Mouse (Mus musculus) stomach, embryonic 15.5 days (tissue): ENCODE data around the gene 1700016D06Rik. TPM values are rescaled to one million over a fixed set of nuclear protein-coding genes. Genes with fewer than 3 reads are reported as not detected.

ENCODE experiments used
- microRNA-seq: library from miRNA; unstranded; fragments of <30 nt; microRNA quantifications from one replicate; pipeline ENCODE4, GENCODE M21; 2016
- polyA plus RNA-seq: library from polyadenylated mRNA; unstranded; fragments of >200 nt; fragmentation: Nextera tagmentation; extraction: Ambion mirVana; gene quantifications from 2 replicates; pipeline ENCODE4 v1.2.1, GENCODE M21; 2015

1700016D06Rik gene
- polyA plus RNA-seq, 1 experiment from 2014 or later, result not detected

Small RNA genes lying within 50 kb of the gene (microRNA-seq; reads per million reads assigned to microRNA genes)
- 0.97 reads per million for gene Mir7238

Other genes starting within 250 kb of the 1700016D06Rik start
- gene Rab20, start 222.4 kb downstream of the 1700016D06Rik start, polyA plus RNA-seq, result 8.7 and 9.3 TPM in 2 replicates
- gene Naxd, start 203.6 kb downstream of the 1700016D06Rik start, polyA plus RNA-seq, result 105 and 110 TPM in 2 replicates
- 27.4 and 29.2 TPM in 2 replicates for gene Cars2, start 150.3 kb downstream of the 1700016D06Rik start, polyA plus RNA-seq
- 38.4 and 40.3 TPM in 2 replicates for gene Ing1, start 145.5 kb downstream of the 1700016D06Rik start, polyA plus RNA-seq
- 79.2 and 80.2 TPM in 2 replicates for gene Ankrd10, start 65.3 kb downstream of the 1700016D06Rik start, polyA plus RNA-seq
- 29.3 and 30.1 TPM in 2 replicates for gene Arhgef7, start 26.7 kb upstream of the 1700016D06Rik start, polyA plus RNA-seq
- not detected in 2 replicates for gene Tex29, start 139.4 kb upstream of the 1700016D06Rik start, polyA plus RNA-seq